Mouse (Mus musculus) left cerebral cortex, adult 8-10 months (tissue): ENCODE measurements at regions not wholly inside any gene's neighbourhood (a gene's known extent, or its start where the extent isn't known, plus 50 kb on each side); places are given as distances from the start of the nearest gene placed in this dataset.

Experiments used
- DNase-seq, 2 experiments: peaks; one replicate each; pipeline ENCODE4 v3.0.0; 2022; ENCODE audit warnings: low spot score in 2 of 2

DNA sequence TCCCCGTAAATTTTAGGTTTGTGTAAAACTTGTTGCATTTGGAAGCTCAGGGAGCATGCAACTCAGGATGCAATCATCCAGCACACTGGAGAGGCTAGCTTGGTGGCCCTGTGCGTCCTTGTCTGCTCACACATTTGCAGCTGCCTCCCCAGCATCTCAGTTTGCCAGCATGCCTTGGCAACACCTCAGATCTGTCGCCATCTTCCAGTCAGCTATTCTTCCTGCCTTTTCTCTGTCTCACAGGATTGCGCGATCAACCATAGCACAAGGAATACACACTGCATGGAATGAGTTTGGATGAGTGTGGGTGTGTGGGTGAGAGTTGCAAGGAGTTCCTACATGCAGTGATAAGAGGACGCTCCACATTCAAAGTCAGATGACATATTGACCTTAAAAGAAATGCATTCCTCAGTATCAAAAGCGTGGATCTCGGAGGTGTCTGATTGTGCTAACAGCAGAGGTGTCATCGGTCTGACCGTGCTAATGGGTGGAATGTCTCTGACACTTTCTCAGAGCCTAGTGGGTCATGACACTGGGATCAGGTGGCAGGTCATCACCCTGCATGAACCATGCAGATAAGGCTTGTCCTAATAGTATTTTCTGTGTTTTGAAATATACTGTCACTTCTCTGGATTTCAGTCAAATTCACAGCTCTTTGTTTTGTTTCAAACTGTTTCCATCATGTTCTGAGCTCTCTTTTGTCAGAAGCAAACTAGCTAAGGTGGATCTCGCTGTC, 360.6 kb upstream of the Arglu1 start:
- no peak for DNase-seq

DNA sequence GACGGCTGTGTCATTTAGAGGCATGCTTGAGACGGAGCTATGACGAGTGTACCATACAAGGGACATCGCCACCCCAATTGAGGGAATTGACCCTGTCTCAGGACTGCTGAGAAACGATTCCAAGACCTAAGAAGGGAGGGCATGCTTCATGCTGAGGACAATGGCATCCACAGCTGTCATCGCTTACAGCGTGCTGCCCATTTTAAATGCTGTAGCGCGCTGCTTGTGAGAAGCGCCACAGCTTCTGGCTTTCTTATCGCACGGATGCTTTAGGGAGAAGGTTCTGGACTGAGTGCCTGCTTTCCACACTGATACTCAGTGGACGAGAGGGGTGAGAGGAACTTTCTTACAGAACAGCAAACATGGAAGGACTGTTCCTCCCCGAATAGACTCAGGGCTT, 357.8 kb upstream of the Arglu1 start:
- DNase-seq = no peak

DNA sequence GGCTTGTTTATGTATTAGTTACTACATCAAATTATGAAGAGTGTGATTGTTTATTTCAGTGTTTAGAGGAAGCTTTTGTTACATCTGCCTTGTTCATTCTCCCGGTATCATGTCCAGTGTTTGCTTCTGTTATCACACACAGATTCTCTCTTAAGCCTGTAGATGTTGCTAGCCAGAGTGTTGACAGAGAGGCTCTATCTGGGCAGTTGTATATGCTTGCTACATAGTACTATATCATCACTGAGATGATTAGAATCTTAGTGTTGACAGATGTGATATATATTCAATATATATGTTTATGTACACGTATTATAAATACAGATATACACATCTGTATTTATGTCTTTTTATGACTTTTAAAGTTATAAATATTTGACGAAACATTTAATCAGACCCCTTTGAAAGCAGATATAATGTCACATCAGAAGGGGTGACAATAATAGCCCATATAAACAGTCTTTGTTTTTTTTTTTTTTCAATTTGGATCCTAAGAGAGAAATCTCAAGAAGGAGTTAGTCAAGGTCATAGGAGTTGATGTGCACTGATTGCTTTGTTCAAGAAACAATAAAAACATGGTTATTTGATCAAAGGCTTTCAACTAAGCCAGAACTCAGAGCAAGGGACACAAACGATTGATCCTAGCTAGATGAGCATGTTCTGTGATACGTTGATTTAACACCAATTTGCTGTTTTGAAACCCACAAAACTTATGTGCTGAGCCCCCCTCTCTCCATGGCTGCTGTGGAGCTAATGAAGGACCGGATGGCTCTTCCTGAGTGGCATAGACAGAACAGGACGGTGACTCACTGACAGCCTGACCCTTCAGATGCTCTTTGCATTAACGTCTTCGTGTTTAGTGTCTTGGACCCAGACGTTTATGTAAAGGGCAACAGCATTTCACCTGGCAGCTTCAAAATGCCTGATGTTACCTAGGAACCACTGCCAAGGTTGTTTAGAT, 352.8 kb upstream of the Arglu1 start:
- no peak for DNase-seq

DNA sequence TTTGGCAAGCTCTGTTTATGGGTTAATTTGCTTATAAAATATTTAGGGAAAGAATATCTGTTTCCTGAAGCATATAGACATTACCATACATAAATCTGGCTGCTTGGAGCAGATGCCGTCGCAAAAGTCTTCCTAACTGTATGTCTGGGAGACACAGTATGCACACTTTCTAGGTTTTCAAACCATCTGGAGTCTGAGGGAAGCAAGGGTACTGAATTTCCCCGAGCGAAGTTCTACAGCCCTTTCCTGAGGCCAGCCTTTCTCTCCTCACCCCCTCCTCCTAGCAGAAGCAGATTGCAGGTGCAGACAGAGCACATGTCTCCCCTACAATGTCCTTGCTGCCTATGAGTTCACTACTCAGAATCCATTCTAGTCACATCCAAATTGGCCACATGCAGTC, 338.8 kb upstream of the Arglu1 start:
- DNase-seq = no peak

DNA sequence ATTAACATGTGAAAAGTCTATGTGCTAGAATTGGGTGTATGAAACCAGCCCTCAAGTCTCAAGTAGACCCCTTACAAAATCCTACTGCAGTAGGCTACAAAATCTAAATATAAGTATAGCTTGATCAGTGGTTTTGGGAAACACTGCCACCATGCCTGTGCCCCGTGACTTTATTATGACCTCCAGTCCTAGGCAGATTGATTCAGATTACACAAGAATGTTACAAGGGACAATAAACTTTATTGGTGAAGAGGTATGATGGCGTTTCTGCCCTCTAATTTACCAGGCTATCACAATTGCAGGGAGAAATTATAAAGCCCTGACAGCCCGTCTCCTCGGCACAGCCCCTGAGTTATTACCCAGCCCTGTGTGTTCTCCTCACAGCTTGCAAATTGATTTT, 337.4 kb upstream of the Arglu1 start:
- no peak for DNase-seq

DNA sequence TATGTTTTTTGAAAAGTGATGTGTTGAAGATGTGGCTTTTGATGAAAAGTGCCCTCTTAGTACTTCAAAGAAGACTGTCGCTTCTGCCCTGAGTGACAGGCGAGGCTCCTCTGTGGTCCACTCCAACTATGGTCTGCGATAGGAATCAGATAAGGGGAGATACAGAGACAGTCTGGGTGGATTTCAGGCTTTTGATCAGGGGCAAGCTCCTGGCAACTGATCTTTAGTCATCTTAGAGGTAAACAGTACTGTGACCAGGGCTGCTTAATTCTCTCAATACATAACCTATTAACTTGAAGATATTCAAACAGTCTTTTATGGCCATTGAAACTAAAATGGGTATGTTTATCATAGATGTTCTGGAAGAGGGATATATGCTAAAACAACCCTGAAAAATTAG, 335.6 kb upstream of the Arglu1 start:
- DNase-seq = no peak

DNA sequence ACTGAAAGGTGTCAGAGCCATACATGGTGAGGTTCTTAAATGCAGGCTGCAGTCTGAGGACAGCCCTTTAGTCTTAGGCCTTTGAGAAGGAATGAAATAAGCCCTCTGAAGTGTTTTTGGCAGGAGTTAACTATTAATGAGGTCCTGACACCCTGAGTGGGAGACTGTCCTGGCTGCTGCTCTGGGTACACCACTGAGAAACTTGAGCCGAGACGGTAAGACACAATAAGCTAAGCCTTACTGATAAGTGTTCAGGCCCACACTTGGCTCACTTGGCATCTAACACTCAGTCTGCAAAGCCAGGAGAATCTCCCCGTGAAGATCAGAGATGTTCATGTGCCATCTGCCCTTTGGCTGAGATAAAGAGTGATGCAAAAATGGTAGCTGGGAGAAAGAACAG, 335.1 kb upstream of the Arglu1 start:
- DNase-seq = no peak

DNA sequence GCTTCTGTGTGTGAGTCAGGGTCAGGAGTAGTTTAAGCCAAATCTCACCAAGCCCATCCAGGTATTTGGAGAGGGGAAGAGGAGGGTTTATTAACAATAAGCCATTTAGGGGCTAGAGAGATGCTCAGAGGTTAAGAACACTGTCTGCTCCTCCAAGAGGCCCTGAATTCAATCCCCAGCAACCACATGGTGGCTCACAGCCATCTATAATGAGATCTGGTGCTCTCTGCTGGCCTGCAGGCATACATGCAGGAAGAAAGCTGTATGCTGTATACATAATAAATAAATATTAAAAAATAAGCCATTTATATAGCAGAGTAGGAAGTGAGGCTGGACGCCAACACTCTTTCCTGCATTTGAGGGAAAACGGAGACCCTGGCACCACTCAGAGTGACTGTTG, 330.4 kb upstream of the Arglu1 start:
- DNase-seq = no peak

DNA sequence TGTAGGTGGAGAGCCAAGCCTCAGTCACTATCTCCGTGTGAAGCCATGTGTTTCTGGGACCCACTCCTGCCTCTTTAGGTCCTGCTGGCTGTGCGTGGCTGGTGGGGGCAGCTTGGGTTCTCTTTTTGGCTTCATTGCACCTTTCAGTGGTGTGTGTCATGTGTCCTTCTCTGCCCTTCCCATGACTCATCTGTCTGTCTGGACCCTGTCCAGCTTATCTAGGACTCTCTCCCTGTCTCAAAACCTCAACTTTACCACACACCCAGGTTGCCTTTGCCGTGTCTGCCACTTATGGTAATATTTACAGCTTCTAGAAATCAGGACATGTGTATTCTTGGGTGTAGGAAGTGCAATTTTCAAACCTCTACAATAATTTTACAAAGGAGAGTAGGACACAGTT, 329.9 kb upstream of the Arglu1 start:
- DNase-seq = no peak

DNA sequence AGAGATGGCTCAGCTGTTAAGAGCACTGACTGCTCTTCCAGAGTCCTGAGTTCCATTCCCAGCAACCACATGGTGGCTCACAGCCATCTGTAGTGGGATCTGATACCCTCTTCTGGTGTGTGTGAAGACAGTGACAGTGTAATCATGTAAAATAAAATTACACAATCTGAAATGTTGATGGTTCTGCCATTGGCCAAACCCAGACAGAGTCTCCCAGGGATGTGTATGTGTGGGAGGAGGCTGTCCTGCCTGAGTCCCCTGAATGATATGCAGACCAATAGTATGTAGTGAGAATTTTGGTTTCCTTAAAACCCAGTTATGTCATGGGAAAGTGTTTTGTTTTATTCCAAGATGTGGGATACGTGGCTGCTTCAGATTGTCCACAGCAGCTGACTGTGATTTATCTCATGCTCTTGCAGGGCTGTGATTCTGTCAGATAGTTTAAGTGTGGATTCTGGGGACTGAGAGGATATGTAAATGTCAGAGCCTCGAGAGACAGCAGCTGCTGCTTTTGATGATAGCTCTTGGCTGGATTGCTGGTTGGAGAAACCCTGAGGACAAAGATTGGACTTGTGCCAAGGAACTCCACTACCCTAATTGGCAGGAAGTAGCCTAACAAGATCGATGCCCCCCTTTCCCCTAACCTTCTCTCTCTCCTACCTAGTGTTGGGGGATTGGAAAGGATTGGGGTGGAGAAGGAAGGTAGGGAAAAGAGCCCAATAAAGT, 321.6 kb upstream of the Arglu1 start:
- DNase-seq = no peak

DNA sequence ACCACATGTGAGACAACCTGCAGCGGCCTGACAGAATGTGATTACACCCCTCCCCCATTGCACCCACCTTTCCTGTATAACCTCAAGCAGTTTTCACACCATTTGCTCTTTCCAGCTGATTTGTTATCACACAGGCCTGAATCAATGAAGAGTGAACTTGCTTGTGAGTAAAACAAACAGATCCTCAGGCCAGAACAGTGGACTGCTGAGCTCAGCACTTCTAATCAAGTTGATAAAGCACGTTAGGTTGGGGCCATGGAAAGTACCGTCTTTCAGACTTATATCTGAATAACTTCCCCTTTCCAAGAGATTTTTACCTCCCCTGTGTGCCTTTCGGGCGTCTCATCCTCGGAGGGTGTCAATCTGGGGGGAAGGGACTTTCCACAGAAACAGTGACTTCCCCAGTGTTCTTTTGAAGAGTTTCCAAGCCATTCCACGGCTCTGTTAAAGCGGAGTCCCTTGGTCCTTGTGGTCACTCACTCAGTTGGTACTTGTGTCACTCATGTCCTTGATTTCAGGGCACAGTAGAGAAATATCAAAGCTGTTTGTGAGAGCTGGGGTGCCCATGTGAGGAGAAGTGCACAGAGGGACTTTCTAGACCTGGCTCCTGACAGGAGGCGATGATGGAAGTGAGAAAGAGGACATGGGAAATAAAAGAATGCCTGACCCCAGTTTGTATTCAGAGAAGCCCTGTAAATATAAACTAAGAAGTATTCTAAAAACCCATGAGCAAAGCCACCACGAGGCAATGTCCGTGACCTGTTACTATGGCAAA, 317.9 kb upstream of the Arglu1 start:
- DNase-seq = no peak

DNA sequence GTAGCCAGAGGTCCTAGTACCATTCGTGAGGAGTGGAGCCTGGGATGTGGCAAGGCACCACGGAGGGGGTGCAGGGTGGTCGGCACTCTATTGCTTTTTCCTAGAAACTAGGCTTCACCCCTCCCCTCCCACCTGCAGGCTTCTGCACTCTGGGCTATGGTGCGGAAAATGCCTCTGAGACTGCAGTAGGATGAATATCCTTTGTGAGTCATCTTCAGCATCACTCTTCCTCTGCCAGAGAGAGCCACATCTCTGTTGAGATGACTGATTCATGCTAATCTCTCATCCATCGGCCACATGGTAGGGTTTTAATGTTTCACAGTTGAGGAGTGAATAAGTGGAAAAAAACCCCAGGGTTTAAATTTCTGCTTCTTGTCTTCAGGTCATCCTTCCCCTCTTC, 309.6 kb upstream of the Arglu1 start:
- DNase-seq = peak in 1 of 2 experiments; percentile 37

DNA sequence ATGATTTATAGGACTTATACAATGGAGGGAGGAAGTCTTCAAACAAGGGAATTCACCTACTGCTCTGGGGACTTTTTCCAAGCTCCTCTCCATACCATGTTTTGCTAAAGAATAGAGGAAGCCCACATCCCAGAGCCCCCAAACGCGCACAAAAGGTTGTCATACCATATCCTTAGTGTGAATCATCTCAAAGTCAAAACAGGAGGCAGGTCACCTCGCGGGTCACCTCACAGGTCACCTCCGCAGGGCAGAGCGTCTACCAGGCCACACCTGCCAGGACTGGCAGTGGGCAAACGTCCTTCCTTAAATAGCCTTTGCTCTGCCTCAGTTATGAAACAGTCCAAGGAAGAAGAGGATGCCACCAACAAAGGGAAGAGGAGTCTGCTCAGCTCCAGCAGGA, 307.3 kb upstream of the Arglu1 start:
- no peak for DNase-seq

DNA sequence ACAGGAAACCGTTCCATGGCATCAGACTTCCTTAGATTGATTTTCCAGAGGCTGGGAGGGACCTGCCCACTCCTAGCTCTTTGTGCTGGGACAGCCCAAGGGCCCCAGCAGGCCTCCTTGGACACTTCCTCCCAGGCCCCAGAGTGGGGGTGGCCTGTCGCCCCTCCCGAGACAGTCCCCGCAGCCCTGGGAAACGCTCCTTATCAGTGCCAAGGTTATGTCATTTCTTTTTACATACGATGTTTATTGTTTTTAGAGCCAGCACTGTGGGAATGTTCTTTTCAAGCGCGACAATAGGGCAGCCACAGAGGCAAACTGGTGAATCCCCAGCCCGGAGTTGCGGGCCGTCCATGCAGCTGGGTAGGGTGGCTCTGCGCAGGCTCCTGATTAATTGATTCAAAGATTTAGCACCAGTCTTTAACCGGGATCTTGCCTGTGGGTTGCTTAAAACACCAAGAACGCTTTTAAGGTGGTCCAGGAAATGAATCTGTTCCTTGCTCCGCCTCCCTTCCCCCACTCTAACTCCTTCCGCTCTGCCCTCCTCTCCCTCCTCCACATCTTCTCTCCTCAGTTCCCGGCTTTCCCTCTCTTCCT, 304.4 kb upstream of the Arglu1 start:
- no peak for DNase-seq

DNA sequence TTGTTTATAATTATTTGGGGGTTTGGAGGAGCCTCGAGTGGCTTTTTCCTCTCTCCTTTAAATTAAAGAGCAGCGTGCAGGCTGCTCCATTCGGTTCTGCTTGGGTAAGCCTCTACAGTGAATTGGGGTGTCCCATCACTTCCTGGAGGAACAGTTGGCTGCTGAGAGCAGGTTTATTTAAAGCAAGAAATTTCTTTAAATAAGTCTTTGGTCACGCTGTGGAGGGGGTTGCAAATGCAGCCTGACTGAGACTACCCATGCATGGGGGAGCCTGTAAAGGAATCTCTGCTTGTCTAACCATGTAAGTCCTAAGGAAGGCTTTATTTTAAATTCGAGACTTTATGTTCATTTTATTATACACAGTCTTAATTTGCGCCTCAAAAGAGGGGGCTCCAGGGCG, 303.7 kb upstream of the Arglu1 start:
- DNase-seq = peak in 1 of 2 experiments; percentile 39

DNA sequence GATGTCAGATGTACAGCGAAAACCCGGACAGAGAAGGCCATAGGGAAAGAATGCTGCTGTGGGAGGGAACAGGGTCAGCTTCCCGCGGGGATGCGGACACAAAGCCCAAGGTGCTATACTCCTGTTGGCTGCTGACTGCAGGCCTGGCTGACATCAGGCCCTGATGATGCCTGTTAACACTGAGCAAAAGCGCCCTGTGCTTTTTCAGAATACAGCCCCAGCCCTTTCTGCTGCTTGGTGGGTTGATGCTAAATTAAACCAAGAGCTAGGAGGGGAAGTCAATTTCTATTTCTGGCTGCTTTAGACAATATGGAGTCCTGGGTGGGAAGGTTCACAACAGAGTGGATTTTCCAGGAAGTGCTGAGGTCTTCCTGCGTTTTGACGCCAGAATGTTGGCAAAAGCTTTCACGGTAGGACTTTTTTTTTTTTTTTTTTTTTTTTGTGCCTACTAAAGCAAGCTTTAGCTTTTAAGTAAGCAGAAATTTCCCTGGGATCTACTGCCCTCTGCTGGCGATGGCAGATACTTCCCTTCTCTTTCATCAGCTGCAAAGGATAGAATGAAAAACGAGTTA, 302.2 kb upstream of the Arglu1 start:
- peak in 1 of 2 experiments; percentile 44 for DNase-seq

DNA sequence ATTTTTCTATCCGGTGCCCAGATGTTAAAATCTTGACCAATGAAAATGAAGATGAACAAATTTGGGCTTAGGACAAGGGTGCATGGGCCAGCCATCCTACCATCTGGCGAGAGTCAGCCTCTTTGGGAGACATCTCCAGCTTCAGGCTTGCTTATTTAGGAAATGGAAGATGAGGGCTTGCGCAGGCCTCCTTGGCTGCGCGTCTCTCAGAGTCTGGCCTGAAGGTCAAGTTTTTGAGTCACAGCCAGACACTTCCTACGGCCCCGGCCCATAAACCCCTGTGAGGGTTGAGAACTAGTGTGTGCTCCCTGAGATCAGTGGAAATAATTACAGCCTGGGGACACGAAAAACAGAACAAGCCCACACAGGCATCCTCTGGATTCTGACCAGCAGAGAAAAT, 300.7 kb upstream of the Arglu1 start:
- DNase-seq = no peak

DNA sequence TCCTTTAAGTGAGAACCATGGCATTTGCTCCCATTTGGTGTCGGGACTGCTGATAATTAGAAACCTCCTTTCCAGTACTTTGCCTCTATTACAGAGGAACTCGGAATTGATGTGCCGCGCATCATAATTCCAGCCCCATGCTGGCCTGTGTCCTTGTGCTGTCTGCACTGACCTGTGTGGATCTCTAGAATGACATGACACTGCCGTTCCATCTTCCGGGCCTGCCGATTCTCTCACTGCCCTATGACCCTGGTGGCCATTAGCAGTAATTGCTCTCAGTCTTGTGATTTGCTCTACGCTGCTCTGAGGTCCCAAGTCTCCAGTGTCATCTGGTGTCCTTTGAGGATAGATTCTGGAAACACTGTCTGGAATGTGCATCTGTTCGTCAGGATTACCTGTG, 295.7 kb upstream of the Arglu1 start:
- DNase-seq = no peak

DNA sequence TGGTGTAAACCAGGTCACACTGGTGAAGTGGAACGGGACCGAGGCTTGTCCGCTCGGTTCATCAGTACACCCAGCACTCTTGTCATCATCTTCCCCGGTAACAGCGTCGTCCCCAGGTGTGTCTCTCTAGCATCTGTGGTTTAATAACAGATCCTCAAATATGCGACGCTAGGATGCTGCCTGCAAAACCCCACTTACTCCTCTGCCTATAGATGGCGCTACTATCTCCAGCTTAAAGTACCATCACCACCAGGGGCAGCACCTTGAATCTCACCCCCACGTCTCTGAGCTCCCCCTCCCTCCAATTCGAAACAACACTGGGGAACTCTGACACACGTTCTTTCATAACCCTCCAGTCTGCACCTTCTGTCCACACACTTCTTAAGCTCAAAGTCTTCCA, 295.1 kb upstream of the Arglu1 start:
- DNase-seq = no peak

DNA sequence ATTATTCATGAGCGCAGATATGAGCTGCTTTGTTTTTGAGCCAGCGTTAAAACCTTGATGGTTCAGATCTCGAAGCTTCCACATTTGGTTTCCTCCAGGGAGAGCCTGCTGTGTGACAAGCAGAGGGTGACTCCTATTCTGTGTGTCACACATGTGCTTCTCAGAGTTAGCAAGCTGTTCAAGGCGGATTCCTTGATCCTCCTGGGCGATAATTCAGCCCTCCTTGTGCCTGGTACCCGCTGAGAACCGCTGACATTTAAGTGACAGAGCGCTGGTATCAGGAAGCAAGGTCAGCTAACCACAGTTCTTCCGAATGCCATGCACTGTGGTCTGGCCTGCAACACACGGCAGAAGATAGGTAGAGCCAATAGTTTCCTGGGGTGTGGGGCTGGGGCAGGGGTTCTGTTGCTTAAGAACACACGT, 294.5 kb upstream of the Arglu1 start:
- no peak for DNase-seq
